Mouse (Mus musculus) limb, embryonic 15.5 days (tissue): ENCODE results near the gene Bbs1. TPM values are rescaled to one million over a fixed set of nuclear protein-coding genes. Genes with fewer than 3 reads are reported as not detected.

ENCODE experiments used
- ATAC-seq: fragments of 200-750 bp; cut with Nextera tagmentation; 2 replicates; pipeline ENCODE4 v1.8.0; 2017; ENCODE audit warnings: low read depth, moderate TSS enrichment; ENCODE audit not compliant: insufficient number of reproducible peaks, low FRiP score, low TSS enrichment
- H3K27ac ChIP-seq: fragments of 300-500 bp; sonication (generic); 2 replicates; pipeline ENCODE4 v1.5.1; 2015; ENCODE audit warnings: moderate library complexity, mild to moderate bottlenecking, inconsistent platforms
- H3K27me3 ChIP-seq: fragments of 300-500 bp; sonication (generic); 2 replicates; pipeline ENCODE4 v1.6.1; 2015; ENCODE audit warnings: inconsistent platforms
- H3K36me3 ChIP-seq: fragments of 300-500 bp; sonication (generic); 2 replicates; pipeline ENCODE4 v1.6.1; 2015; ENCODE audit warnings: inconsistent platforms
- H3K4me1 ChIP-seq: fragments of 300-500 bp; sonication (generic); 2 replicates; pipeline ENCODE4 v1.6.1; 2015; ENCODE audit warnings: inconsistent platforms
- H3K4me2 ChIP-seq: fragments of 300-500 bp; sonication (generic); 2 replicates; pipeline ENCODE4 v1.6.1; 2015; ENCODE audit warnings: mild to moderate bottlenecking, inconsistent platforms
- H3K4me3 ChIP-seq: fragments of 300-500 bp; sonication (generic); 2 replicates; pipeline ENCODE4 v1.5.1; 2015; ENCODE audit warnings: mild to moderate bottlenecking, inconsistent platforms
- H3K9ac ChIP-seq: fragments of 300-500 bp; sonication (generic); 2 replicates; pipeline ENCODE4 v1.6.1; 2015; ENCODE audit warnings: inconsistent platforms
- H3K9me3 ChIP-seq: fragments of 300-500 bp; sonication (generic); 2 replicates; pipeline ENCODE4 v1.6.1; 2016; ENCODE audit warnings: inconsistent platforms
- WGBS: fragments of 180-500 bp; shearing (Covaris S2); methylation state at CpG from one replicate; pipeline ENCODE4 v1.1.7; 2015; 5-methylcytosine and 5-hydroxymethylcytosine counted together
- polyA plus RNA-seq: library from polyadenylated mRNA; unstranded; fragments of >200 nt; fragmentation: Nextera tagmentation; extraction: Ambion mirVana; gene quantifications from 2 replicates; pipeline ENCODE4 v1.2.1, GENCODE M21; 2015

Bbs1 gene
- polyA plus RNA-seq, 1 experiment from 2014 or later, result 3.0 TPM

- Histone ChIP-seq H3K4me2 (no peak overlapping the region), H3K4me3 (no peak overlapping the region), H3K27me3 (no peaks in the 10 kb centered on the region), H3K9me3 (no peaks in the 10 kb centered on the region), H3K9ac (no peak overlapping the region), H3K27ac (no peak overlapping the region), H3K4me1 (no peaks in the 10 kb centered on the region), H3K36me3 (peaks cover 95% of the 10 kb centered on the region)
- WGBS, result 82% methylated on average over 6 of the region's 6 CpGs
- ATAC-seq, result no peak
Observed at GRCm38 (mm10) chr19:4919652-4920051, 13.2 kb upstream of the Bbs1 start.

DNA sequence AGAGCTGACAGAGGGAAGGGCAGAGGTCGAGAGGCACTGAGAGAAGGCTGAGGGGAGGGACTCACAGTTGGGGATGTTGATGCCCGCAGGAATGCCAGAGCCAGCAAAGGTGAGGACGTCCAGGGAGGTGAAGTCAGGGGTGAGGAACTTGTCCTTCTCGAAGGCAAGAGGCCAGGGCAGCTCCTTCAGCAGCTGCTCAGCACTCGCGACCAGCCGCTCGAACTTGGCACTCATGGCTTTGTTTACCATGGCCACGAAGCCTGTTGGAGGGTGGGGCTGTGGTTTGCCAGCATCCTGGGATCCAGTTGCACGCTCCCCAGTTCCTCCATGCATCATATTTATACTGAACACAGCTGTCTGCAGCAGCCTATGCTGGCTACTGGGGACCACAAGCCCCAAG lies 10.4 kb upstream of the Bbs1 start:
- WGBS, result 85% methylated on average over 10 of the region's 10 CpGs
- no peak overlapping the region for H3K9ac ChIP-seq

GRCm38 (mm10) chr19:4915924-4916603 lies 9.6 kb upstream of the Bbs1 start:
- no peak for ATAC-seq
- WGBS, result 93% methylated on average over 15 of the region's 15 CpGs
- no peaks in the 10 kb centered on the region for H3K4me1 ChIP-seq
- no peak overlapping the region for H3K4me2 ChIP-seq
- peaks cover 98% of the 10 kb centered on the region for H3K36me3 ChIP-seq
- no peaks in the 10 kb centered on the region for H3K9me3 ChIP-seq
- no peak overlapping the region for H3K9ac ChIP-seq
- no peaks in the 10 kb centered on the region for H3K27me3 ChIP-seq
- H3K4me3 ChIP-seq, result no peak overlapping the region
- no peak overlapping the region for H3K27ac ChIP-seq

More for the DNA sequence above, 10.4 kb upstream of the Bbs1 start:
- Histone ChIP-seq H3K4me2 (no peak overlapping the region), H3K27me3 (no peaks in the 10 kb centered on the region), H3K36me3 (peaks cover 98% of the 10 kb centered on the region), H3K4me1 (no peaks in the 10 kb centered on the region), H3K9me3 (no peaks in the 10 kb centered on the region), H3K4me3 (no peak overlapping the region), H3K27ac (no peak overlapping the region)
- ATAC-seq, result no peak

DNA sequence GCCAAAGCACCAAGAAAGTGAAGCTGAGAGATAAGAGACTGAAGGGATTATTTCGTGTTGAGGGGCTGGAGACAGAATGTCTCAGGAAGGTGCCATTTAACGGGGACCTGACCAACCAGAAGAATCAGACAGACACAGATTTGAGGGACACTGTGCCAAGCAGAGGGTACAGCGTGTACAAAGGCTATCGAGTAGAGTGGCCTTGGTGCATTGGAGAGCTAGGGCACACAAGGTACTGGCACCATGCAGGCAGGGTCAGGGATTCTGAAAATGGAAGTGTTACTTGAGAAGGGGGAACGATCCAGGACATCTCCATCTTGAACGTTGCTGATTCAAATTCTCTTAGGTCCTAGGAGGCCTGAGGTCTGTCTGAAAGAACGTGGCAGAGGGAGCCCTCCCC lies 2.9 kb upstream of the Bbs1 start:
- H3K4me3 ChIP-seq, result no peak overlapping the region
- WGBS, result 87% methylated on average over 7 of the region's 7 CpGs
- H3K9me3 ChIP-seq, result no peaks in the 10 kb centered on the region
- ATAC-seq, result no peak
- no peak overlapping the region for H3K9ac ChIP-seq
- H3K4me2 ChIP-seq, result no peak overlapping the region
- H3K4me1 ChIP-seq, result peaks cover 6% of the 10 kb centered on the region
- no peaks in the 10 kb centered on the region for H3K27me3 ChIP-seq
- no peak overlapping the region for H3K27ac ChIP-seq
- H3K36me3 ChIP-seq, result peaks cover 69% of the 10 kb centered on the region

- Histone ChIP-seq H3K4me3 (no peak overlapping the region), H3K36me3 (peaks cover 60% of the 10 kb centered on the region), H3K27me3 (no peaks in the 10 kb centered on the region), H3K27ac (no peak overlapping the region), H3K4me1 (peaks cover 6% of the 10 kb centered on the region), H3K9me3 (no peaks in the 10 kb centered on the region), H3K9ac (no peak overlapping the region), H3K4me2 (no peak overlapping the region)
- WGBS, result 87% methylated on average over 4 of the region's 4 CpGs
- no peak for ATAC-seq
Observed at GRCm38 (mm10) chr19:4908107-4908506, 1.7 kb upstream of the Bbs1 start.

DNA sequence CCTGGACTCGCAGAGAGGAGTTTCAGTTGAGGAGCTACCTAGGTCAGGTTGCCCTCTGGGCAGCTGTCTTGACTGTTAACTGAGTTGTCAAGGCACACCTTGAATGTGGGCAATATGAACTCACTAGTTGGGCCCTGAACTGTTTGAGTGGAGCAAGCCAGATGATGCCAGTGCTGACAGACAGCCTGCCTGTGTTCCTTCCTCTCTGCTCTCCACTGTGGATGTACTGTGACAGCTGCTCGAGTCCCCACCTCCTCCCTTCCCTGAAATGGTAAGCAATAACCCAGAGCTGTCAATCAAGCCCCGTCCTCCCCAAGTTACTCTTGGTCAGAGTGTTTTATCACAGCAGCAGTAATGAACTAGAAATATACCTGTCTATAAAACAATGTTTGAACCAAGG lies 6.5 kb downstream of the Bbs1 start:
- no peak for ATAC-seq
- H3K4me2 ChIP-seq, result no peak overlapping the region
- no peak overlapping the region for H3K27ac ChIP-seq
- H3K9me3 ChIP-seq, result no peaks in the 10 kb centered on the region
- peaks cover 12% of the 10 kb centered on the region; the same call in 1 of the 2 replicates for H3K36me3 ChIP-seq
- no peaks in the 10 kb centered on the region for H3K4me1 ChIP-seq
- 83% methylated on average over 3 of the region's 3 CpGs for WGBS
- H3K9ac ChIP-seq, result no peak overlapping the region
- no peak overlapping the region for H3K4me3 ChIP-seq
- H3K27me3 ChIP-seq, result no peaks in the 10 kb centered on the region

GRCm38 (mm10) chr19:4898972-4899371 lies 7.5 kb downstream of the Bbs1 start:
- Histone ChIP-seq H3K4me3 (no peak overlapping the region), H3K36me3 (peaks cover 12% of the 10 kb centered on the region; the same call in 1 of the 2 replicates), H3K4me2 (no peak overlapping the region), H3K9me3 (no peaks in the 10 kb centered on the region), H3K27ac (no peak overlapping the region), H3K4me1 (no peaks in the 10 kb centered on the region), H3K9ac (no peak overlapping the region), H3K27me3 (no peaks in the 10 kb centered on the region)
- no peak for ATAC-seq
- WGBS, result 68% methylated on average over 9 of the region's 9 CpGs

GRCm38 (mm10) chr19:4896780-4897520 lies 9.5 kb downstream of the Bbs1 start:
- Histone ChIP-seq H3K27ac (no peak overlapping the region), H3K4me1 (no peaks in the 10 kb centered on the region), H3K9ac (no peak overlapping the region), H3K4me2 (no peak overlapping the region), H3K9me3 (no peaks in the 10 kb centered on the region), H3K27me3 (no peaks in the 10 kb centered on the region), H3K4me3 (no peak overlapping the region), H3K36me3 (peaks cover 15% of the 10 kb centered on the region)
- WGBS, result 53% methylated on average over 21 of the region's 21 CpGs
- no peak for ATAC-seq

- H3K4me1 ChIP-seq, result no peaks in the 10 kb centered on the region
- H3K27ac ChIP-seq, result no peak overlapping the region
- 75% methylated on average over 3 of the region's 3 CpGs for WGBS
- no peak for ATAC-seq
- no peak overlapping the region for H3K4me3 ChIP-seq
- H3K27me3 ChIP-seq, result no peaks in the 10 kb centered on the region
- no peak overlapping the region for H3K9ac ChIP-seq
- no peak overlapping the region for H3K4me2 ChIP-seq
- H3K9me3 ChIP-seq, result no peaks in the 10 kb centered on the region
- peaks cover 26% of the 10 kb centered on the region for H3K36me3 ChIP-seq
Observed at GRCm38 (mm10) chr19:4891798-4892197, 14.6 kb downstream of the Bbs1 start.

DNA sequence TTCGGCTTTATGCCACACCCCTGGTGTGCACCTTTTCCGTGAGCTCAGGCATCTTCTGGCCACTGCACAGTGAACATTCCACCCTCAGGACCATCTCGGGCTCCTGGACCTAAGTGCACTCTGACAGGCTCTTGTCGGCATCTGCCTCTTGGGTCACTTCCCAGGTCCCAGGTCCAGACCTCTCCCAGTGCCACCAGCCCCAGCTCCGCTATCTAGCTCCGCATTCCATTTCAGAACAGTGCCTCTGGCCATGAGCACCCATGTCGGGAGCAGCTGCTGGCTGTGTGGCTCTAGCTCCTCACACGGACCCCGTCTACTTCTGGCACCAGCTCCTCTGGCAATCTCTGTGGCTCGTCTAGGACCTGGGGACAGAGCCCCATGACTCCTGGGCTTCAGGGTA lies 16.6 kb downstream of the Bbs1 start:
- ATAC-seq, result no peak
- peaks cover 26% of the 10 kb centered on the region for H3K36me3 ChIP-seq
- WGBS, result 79% methylated on average over 10 of the region's 10 CpGs
- H3K9ac ChIP-seq, result no peak overlapping the region
- H3K27ac ChIP-seq, result no peak overlapping the region
- no peaks in the 10 kb centered on the region for H3K4me1 ChIP-seq
- no peak overlapping the region for H3K4me3 ChIP-seq
- H3K27me3 ChIP-seq, result no peaks in the 10 kb centered on the region
- H3K9me3 ChIP-seq, result no peaks in the 10 kb centered on the region
- H3K4me2 ChIP-seq, result no peak overlapping the region

- Histone ChIP-seq H3K9ac (no peak overlapping the region), H3K9me3 (no peaks in the 10 kb centered on the region), H3K27ac (no peak overlapping the region), H3K4me1 (peaks cover 11% of the 10 kb centered on the region), H3K27me3 (no peaks in the 10 kb centered on the region), H3K4me3 (no peak overlapping the region), H3K4me2 (no peak overlapping the region), H3K36me3 (no peaks in the 10 kb centered on the region)
- 78% methylated on average over 4 of the region's 4 CpGs for WGBS
- no peak for ATAC-seq
Observed at GRCm38 (mm10) chr19:4883961-4884360, 22.5 kb downstream of the Bbs1 start.

GRCm38 (mm10) chr19:4879324-4879703 lies 27.1 kb downstream of the Bbs1 start:
- H3K9me3 ChIP-seq, result no peaks in the 10 kb centered on the region

More at GRCm38 (mm10) chr19:4879324-4879703, 27.1 kb downstream of the Bbs1 start:
- Histone ChIP-seq H3K9ac (no peak overlapping the region), H3K4me3 (peak overlapping the region; percentile 81), H3K4me2 (peak overlapping the region; percentile 92), H3K27me3 (no peaks in the 10 kb centered on the region), H3K4me1 (peaks cover 29% of the 10 kb centered on the region), H3K27ac (no peak overlapping the region), H3K36me3 (no peaks in the 10 kb centered on the region)
- 41% methylated on average over 10 of the region's 10 CpGs for WGBS
- ATAC-seq, result no peak
